Mouse (Mus musculus): ENCODE results near the gene Lgsn. TPM values are rescaled to one million over a fixed set of nuclear protein-coding genes. Genes with fewer than 3 reads are reported as not detected.

Lgsn gene
- polyA plus RNA-seq, 1 experiment from 2014 or later: not detected

DNA sequence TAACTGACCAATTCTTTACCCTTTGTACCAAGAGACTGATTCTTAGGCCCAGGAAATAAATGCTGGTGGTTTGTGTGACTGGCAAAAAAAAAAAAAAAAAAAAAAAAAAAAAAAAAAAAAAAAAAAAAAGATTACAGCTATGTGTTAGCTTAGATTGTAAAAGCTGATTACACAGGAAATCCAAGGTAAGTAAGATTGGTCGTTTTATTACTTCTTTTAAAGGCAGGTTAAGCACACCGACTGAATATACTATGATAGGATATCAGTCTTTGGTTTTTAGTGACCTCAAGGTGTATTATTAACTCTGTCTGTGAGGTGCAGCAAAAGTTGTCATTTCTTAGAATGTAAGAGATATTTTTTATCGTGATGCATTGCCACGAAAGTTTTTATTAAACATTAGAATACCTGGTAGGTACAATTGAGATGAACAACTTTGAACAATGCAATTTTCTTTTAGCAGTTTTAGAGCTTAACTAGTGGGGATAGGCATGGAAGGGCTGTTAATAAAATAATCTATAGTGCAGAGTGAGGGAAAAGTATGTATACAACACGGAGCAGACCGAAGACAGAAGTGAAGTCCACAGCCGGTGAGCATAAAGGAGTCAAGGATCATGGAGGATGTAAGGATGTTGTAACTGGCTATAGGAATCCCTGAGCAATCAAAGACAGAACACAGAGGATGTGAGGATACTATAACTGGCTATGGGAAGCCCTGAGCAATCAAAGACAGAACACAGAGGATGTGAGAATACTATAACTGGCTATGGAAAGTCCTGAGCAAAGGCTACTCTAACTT lies 10.7 kb upstream of the Lgsn start:
- no peaks in the 10 kb centered on the region for H3K27me3 ChIP-seq (replicated peaks)
- no peak for ATAC-seq (ENCODE audit: extremely low read depth, insufficient number of reproducible peaks, low FRiP score, low TSS enrichment)
- WGBS: 77% methylated on average over 7 of the region's 7 CpGs
- H3K9me3 ChIP-seq: no peaks in the 10 kb centered on the region
- no peak overlapping the region for H3K4me3 ChIP-seq
- H3K9ac ChIP-seq: no peak overlapping the region
- no peak overlapping the region for H3K27ac ChIP-seq (replicated peaks)
- H3K4me1 ChIP-seq: peaks cover 6% of the 10 kb centered on the region; the same call in 1 of the 2 replicates
- no peak overlapping the region for H3K4me2 ChIP-seq
- no peaks in the 10 kb centered on the region for H3K36me3 ChIP-seq

DNA sequence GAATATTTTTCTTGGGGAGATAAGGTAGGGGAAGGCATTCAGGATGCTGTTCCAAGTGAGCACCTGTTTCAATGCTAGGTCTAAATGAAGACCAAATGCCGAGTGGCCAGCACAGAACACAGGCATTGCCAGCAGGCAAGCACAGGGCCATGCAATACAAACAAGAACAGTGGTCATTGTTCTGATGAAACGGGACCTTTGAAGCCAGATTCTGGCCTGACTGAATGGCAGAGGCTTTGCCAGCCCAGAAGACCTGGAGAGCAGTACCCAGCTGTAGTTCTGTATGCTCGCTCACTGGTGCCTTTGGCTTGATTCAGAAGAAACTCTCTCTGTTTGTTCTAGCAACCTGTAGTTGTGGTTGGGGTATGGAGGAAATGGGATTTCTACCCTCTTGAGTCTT lies 800 bp upstream of the Lgsn start:
- no peak overlapping the region for H3K4me2 ChIP-seq
- no peaks in the 10 kb centered on the region for H3K4me1 ChIP-seq
- H3K9ac ChIP-seq: no peak overlapping the region
- no peak overlapping the region for H3K4me3 ChIP-seq
- H3K9me3 ChIP-seq: no peaks in the 10 kb centered on the region
- 68% methylated on average over 3 of the region's 3 CpGs for WGBS
- H3K36me3 ChIP-seq: no peaks in the 10 kb centered on the region
- H3K27me3 ChIP-seq (replicated peaks): no peaks in the 10 kb centered on the region
- ATAC-seq (ENCODE audit: extremely low read depth, insufficient number of reproducible peaks, low FRiP score, low TSS enrichment): no peak
- no peak overlapping the region for H3K27ac ChIP-seq (replicated peaks)

DNA sequence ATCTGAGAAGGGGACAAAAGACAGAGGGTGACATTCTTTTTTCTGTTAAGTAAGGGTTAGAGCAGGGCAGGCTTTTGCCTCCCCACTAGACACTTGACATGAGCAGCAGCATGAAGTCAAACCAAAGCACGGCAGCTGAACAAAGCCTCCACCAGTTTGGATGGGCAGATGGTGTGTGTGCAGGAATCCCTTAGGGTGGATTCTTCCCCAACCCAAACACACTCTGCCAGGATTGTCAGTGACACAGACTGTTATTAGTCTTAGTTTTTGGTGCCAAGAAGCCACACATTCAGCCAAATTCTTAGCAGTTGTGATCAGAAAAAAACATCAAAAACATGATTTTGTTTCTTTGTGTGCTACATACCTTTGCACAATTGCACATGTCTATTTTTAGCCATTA lies 2.1 kb downstream of the Lgsn start:
- Histone ChIP-seq H3K27ac (replicated peaks) (no peak overlapping the region), H3K4me3 (no peak overlapping the region), H3K9me3 (no peaks in the 10 kb centered on the region), H3K36me3 (no peaks in the 10 kb centered on the region), H3K4me2 (no peak overlapping the region), H3K9ac (no peak overlapping the region), H3K4me1 (no peaks in the 10 kb centered on the region), H3K27me3 (replicated peaks) (no peaks in the 10 kb centered on the region)
- 47% methylated on average over 1 of the region's 1 CpGs for WGBS
- ATAC-seq (ENCODE audit: extremely low read depth, insufficient number of reproducible peaks, low FRiP score, low TSS enrichment): no peak

DNA sequence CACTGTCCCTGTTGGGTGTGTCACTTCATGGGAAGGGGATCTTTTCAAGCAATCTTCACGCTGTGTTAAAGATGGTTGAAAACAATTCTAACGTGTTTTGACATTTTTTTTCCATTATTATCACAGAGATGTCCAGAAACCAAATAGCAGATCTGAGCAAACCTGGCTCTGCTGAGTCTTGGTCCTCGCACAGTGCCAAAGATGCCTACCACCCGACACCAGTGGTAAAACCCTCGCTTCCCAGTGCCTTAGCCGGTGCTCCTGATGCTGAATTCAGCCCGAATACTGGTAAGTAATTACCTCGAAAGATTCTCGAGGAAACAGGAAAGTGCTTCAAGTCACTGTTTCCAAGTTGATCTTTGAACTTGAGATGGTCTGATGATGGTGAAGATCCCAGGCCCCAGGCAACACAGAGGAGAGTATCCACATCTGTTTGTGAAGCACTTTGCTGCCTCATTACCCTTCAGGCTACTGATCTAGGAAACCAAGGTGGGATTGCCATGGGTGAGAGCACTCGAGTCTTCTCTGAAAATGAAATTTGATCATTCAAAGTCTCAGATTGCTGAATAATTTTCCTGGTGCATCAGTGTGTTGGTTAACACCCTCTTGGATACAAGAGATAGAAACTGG lies 14.2 kb downstream of the Lgsn start:
- H3K27ac ChIP-seq (replicated peaks): no peak overlapping the region

DNA sequence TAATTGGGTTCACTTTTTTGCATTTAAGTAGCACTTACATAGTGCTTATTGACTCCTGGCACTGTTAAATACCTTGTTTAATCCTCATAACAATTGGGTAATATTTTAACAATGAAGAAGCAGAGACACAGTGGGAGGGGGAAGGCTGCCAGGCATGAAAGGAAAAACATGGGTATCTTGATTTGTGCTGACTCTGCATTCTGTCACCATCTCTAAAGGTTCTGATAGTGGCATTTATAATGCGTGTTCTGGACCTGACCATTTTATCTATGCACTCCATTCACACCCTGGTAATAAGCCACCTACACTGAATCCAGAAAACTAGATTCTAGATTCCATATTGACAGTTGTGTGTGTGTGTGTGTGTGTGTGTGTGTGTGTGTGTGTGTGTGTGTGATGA lies 19.4 kb downstream of the Lgsn start:
- Histone ChIP-seq H3K27me3 (replicated peaks) (no peaks in the 10 kb centered on the region), H3K36me3 (no peaks in the 10 kb centered on the region), H3K9me3 (no peaks in the 10 kb centered on the region), H3K9ac (no peak overlapping the region), H3K4me3 (no peak overlapping the region), H3K27ac (replicated peaks) (no peak overlapping the region), H3K4me2 (no peak overlapping the region), H3K4me1 (no peaks in the 10 kb centered on the region)
- WGBS: 64% methylated on average over 1 of the region's 1 CpGs
- ATAC-seq (ENCODE audit: extremely low read depth, insufficient number of reproducible peaks, low FRiP score, low TSS enrichment): no peak

More for the DNA sequence above, 14.2 kb downstream of the Lgsn start:
- no peak overlapping the region for H3K4me2 ChIP-seq
- no peaks in the 10 kb centered on the region for H3K9me3 ChIP-seq
- no peaks in the 10 kb centered on the region for H3K36me3 ChIP-seq
- no peaks in the 10 kb centered on the region for H3K4me1 ChIP-seq
- ATAC-seq (ENCODE audit: extremely low read depth, insufficient number of reproducible peaks, low FRiP score, low TSS enrichment): no peak
- WGBS: 69% methylated on average over 10 of the region's 10 CpGs
- H3K9ac ChIP-seq: no peak overlapping the region
- no peak overlapping the region for H3K4me3 ChIP-seq
- H3K27me3 ChIP-seq (replicated peaks): no peaks in the 10 kb centered on the region

DNA sequence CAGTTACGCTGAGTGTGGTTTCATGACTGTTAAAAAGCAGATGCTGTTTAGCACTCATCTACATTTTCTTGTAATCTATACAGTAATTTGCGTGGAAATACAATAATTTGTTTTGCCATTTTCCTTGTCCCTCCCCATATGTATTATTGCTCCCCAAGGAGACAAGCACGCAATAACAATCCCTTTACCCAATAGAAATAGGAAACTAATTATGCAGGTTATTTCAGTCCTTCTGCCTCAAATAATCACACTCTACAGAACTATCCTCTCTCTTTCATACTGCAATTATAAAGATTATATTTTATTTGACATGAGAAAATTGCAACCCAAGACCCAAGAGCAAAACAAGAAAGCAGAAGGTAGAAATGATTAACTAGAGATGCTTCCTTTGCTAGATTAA lies 20.8 kb downstream of the Lgsn start:
- no peak overlapping the region for H3K4me3 ChIP-seq
- no peak overlapping the region for H3K4me2 ChIP-seq
- ATAC-seq (ENCODE audit: extremely low read depth, insufficient number of reproducible peaks, low FRiP score, low TSS enrichment): no peak
- H3K4me1 ChIP-seq: no peaks in the 10 kb centered on the region
- H3K27me3 ChIP-seq (replicated peaks): no peaks in the 10 kb centered on the region
- no peak overlapping the region for H3K27ac ChIP-seq (replicated peaks)
- 89% methylated on average over 3 of the region's 3 CpGs for WGBS
- no peak overlapping the region for H3K9ac ChIP-seq
- no peaks in the 10 kb centered on the region for H3K36me3 ChIP-seq
- no peaks in the 10 kb centered on the region for H3K9me3 ChIP-seq

DNA sequence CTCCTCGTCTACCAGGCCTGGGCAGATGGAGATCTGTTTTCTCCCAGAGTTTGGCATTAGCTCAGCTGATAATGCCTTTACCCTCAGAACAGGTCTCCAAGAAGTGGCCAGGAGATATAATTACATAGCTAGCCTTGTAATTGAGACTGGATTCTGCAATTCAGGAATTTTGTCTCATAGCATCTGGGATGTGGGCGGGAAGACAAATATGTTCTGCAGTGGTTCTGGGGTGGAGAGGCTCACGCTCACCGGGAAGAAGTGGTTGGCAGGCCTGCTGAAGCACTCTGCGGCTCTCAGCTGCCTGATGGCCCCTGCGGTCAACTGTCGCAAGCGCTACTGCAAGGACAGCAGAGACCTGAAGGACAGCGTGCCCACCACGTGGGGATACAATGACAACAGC lies 27.6 kb downstream of the Lgsn start:
- Histone ChIP-seq H3K4me3 (no peak overlapping the region), H3K27ac (replicated peaks) (no peak overlapping the region), H3K4me1 (no peaks in the 10 kb centered on the region), H3K27me3 (replicated peaks) (no peaks in the 10 kb centered on the region), H3K9ac (no peak overlapping the region), H3K36me3 (no peaks in the 10 kb centered on the region), H3K4me2 (no peak overlapping the region), H3K9me3 (no peaks in the 10 kb centered on the region)
- 79% methylated on average over 10 of the region's 10 CpGs for WGBS
- no peak for ATAC-seq (ENCODE audit: extremely low read depth, insufficient number of reproducible peaks, low FRiP score, low TSS enrichment)

DNA sequence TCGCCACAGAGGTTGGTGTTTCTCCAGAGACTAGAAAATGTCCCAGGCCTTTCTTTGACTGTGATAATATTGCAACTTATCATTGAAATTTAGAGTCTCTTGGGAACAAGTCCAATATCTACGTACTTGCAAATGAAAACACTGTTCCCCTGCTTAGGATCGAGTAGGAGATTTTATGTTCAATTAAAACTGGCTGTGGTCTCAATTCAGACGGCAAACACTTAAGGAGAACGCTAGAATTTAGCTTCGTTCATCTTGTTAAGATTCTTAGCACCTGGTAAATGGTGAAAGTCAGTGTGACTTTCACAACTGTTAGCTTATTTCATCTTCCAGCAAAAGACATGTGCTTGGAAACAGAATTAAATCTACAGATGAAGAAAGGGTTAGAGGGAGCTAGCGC lies 29.1 kb downstream of the Lgsn start:
- Histone ChIP-seq H3K9me3 (no peaks in the 10 kb centered on the region), H3K4me1 (no peaks in the 10 kb centered on the region), H3K27ac (replicated peaks) (no peak overlapping the region), H3K27me3 (replicated peaks) (no peaks in the 10 kb centered on the region), H3K36me3 (no peaks in the 10 kb centered on the region), H3K4me3 (no peak overlapping the region), H3K4me2 (no peak overlapping the region), H3K9ac (no peak overlapping the region)
- WGBS: 66% methylated on average over 7 of the region's 7 CpGs
- no peak for ATAC-seq (ENCODE audit: extremely low read depth, insufficient number of reproducible peaks, low FRiP score, low TSS enrichment)

DNA sequence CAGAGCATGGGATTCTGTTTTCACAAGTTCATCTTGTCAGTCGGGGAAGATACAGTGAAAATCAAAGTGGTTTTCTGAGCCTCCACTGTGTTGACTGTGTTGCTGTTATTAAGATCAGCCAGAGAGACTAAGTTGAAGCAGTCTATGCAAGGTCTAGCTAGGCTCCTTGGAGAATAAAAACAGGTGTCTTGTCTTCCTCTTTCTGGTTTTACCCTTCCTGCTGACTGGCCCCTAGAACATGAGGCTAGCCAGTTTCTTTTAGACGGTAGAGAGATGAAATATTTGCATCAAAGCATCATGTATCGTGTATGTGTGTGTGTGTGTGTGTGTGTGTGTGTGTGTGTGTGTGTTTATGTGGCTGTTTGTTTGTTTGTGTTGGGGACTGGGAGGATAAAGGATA lies 29.6 kb downstream of the Lgsn start:
- H3K4me2 ChIP-seq: no peak overlapping the region
- no peaks in the 10 kb centered on the region for H3K4me1 ChIP-seq
- H3K4me3 ChIP-seq: no peak overlapping the region
- H3K9me3 ChIP-seq: no peaks in the 10 kb centered on the region
- H3K27ac ChIP-seq (replicated peaks): no peak overlapping the region
- H3K9ac ChIP-seq: no peak overlapping the region
- 48% methylated on average over 3 of the region's 3 CpGs for WGBS
- H3K27me3 ChIP-seq (replicated peaks): no peaks in the 10 kb centered on the region
- no peak for ATAC-seq (ENCODE audit: extremely low read depth, insufficient number of reproducible peaks, low FRiP score, low TSS enrichment)
- no peaks in the 10 kb centered on the region for H3K36me3 ChIP-seq

DNA sequence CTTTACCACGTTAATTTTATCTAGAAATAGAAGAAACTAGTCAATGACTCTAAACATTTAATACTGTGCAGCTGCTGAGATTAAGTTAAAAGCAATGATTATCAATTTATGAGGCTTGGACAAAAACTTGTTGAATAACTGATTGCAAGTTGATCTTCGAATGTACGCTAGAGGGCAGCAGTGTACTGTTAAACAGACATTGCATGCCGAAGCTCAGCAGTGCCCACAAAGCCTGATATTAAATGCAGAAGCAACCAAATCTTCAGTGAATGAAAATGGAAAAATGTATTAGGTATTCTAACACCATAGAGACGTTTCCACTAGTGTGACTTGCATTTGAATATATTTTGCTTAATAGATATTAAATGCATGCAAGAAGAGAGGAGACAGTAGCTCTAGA lies 33.9 kb downstream of the Lgsn start:
- Histone ChIP-seq H3K27me3 (replicated peaks) (no peaks in the 10 kb centered on the region), H3K9me3 (no peaks in the 10 kb centered on the region), H3K9ac (no peak overlapping the region), H3K4me3 (no peak overlapping the region), H3K36me3 (no peaks in the 10 kb centered on the region), H3K4me1 (no peaks in the 10 kb centered on the region), H3K27ac (replicated peaks) (no peak overlapping the region), H3K4me2 (no peak overlapping the region)
- no peak for ATAC-seq (ENCODE audit: extremely low read depth, insufficient number of reproducible peaks, low FRiP score, low TSS enrichment)
- 2% methylated on average over 5 of the region's 5 CpGs for WGBS

DNA sequence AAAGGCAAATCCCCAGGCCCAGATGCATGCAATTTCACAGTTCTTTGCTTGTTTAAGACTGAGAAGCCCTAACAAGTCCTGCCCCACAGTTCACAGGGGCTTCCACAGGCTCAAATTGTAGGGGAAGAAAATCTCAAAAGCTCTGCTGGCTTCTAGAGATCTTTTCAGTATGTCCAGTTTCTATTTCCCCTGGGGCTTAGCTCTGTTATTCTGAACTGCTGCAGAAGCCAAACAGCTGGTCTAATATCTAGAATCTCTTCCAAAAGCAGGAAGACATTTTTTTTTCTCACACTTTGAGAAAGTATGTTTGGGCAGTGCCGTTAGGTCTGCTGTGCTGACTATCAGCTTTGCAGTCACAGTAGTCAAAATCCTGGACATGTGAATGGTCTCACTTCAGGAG lies 38.6 kb downstream of the Lgsn start:
- Histone ChIP-seq H3K9ac (no peak overlapping the region), H3K4me3 (no peak overlapping the region), H3K9me3 (no peaks in the 10 kb centered on the region), H3K4me1 (no peaks in the 10 kb centered on the region), H3K27me3 (replicated peaks) (no peaks in the 10 kb centered on the region), H3K36me3 (no peaks in the 10 kb centered on the region), H3K27ac (replicated peaks) (no peak overlapping the region), H3K4me2 (no peak overlapping the region)
- 58% methylated on average over 1 of the region's 1 CpGs for WGBS
- no peak for ATAC-seq (ENCODE audit: extremely low read depth, insufficient number of reproducible peaks, low FRiP score, low TSS enrichment)

Data from heart, embryonic 13.5 days (tissue).